Mouse (Mus musculus): ENCODE measurements at regions not wholly inside any gene's neighbourhood (a gene's known extent, or its start where the extent isn't known, plus 50 kb on each side); places are given as distances from the start of the nearest gene placed in this dataset.

GRCm38 (mm10) chr1:120842596-120842995 lies 240.4 kb downstream of the En1 start:
- no peak overlapping the region for H3K4me3 ChIP-seq (ENCODE audit: low read depth, low read length)
- no peaks in the 10 kb centered on the region for H3K4me1 ChIP-seq (ENCODE audit: insufficient read depth)
- no peak overlapping the region for H3K27ac ChIP-seq (ENCODE audit: low read depth)
- ATAC-seq (no peak), DNase-seq (no peak)
- no peaks in the 10 kb centered on the region for H3K9me3 ChIP-seq (ENCODE audit: low read length)
- H3K9ac ChIP-seq (replicated peaks): no peak overlapping the region
- no peaks in the 10 kb centered on the region for H3K27me3 ChIP-seq (ENCODE audit: insufficient read depth, low read length)
- no peak for TF ChIP-seq CTCF (IDR thresholded peaks at IDR 0.05; ENCODE audit: low read depth)
- no peak for TF ChIP-seq EP300 (IDR thresholded peaks at IDR 0.05; ENCODE audit: low read depth)
- 68% methylated on average over 7 of the region's 7 CpGs for WGBS (ENCODE audit: insufficient replicate concordance)
- no peak overlapping the region for H3K4me2 ChIP-seq (ENCODE audit: low read depth, low read length)
- no peaks in the 10 kb centered on the region for H3K36me3 ChIP-seq (replicated peaks; ENCODE audit: insufficient read depth, low read length)

GRCm38 (mm10) chr1:120846146-120846545 lies 243.9 kb downstream of the En1 start:
- no peak overlapping the region for H3K9ac ChIP-seq (replicated peaks)
- H3K4me1 ChIP-seq (ENCODE audit: insufficient read depth): no peaks in the 10 kb centered on the region
- no peak overlapping the region for H3K27ac ChIP-seq (ENCODE audit: low read depth)
- no peaks in the 10 kb centered on the region for H3K9me3 ChIP-seq (ENCODE audit: low read length)
- no peak for DNase-seq
- H3K27me3 ChIP-seq (ENCODE audit: insufficient read depth, low read length): no peaks in the 10 kb centered on the region
- ATAC-seq: no peak
- H3K4me3 ChIP-seq (ENCODE audit: low read depth, low read length): no peak overlapping the region
- H3K36me3 ChIP-seq (replicated peaks; ENCODE audit: insufficient read depth, low read length): no peaks in the 10 kb centered on the region
- 52% methylated on average over 2 of the region's 2 CpGs for WGBS (ENCODE audit: insufficient replicate concordance)
- no peak overlapping the region for H3K4me2 ChIP-seq (ENCODE audit: low read depth, low read length)
- TF ChIP-seq EP300 (IDR thresholded peaks at IDR 0.05; ENCODE audit: low read depth) (no peak), CTCF (IDR thresholded peaks at IDR 0.05; ENCODE audit: low read depth) (no peak)

GRCm38 (mm10) chr1:120851860-120852503 lies 249.8 kb downstream of the En1 start:
- DNase-seq (no peak), ATAC-seq (no peak)
- Histone ChIP-seq H3K9ac (replicated peaks) (no peak overlapping the region), H3K4me1 (ENCODE audit: insufficient read depth) (no peaks in the 10 kb centered on the region), H3K4me3 (ENCODE audit: low read depth, low read length) (no peak overlapping the region), H3K27ac (ENCODE audit: low read depth) (no peak overlapping the region), H3K9me3 (ENCODE audit: low read length) (no peaks in the 10 kb centered on the region), H3K36me3 (replicated peaks; ENCODE audit: insufficient read depth, low read length) (no peaks in the 10 kb centered on the region), H3K4me2 (ENCODE audit: low read depth, low read length) (no peak overlapping the region), H3K27me3 (ENCODE audit: insufficient read depth, low read length) (no peaks in the 10 kb centered on the region)
- WGBS (ENCODE audit: insufficient replicate concordance): 66% methylated on average over 6 of the region's 6 CpGs
- TF ChIP-seq EP300 (IDR thresholded peaks at IDR 0.05; ENCODE audit: low read depth): no peak
- TF ChIP-seq CTCF (IDR thresholded peaks at IDR 0.05; ENCODE audit: low read depth): no peak

GRCm38 (mm10) chr1:120857566-120857965 lies 255.3 kb downstream of the En1 start:
- Histone ChIP-seq H3K4me2 (ENCODE audit: low read depth, low read length) (no peak overlapping the region), H3K27ac (ENCODE audit: low read depth) (no peak overlapping the region), H3K27me3 (ENCODE audit: insufficient read depth, low read length) (no peaks in the 10 kb centered on the region), H3K4me3 (ENCODE audit: low read depth, low read length) (no peak overlapping the region), H3K36me3 (replicated peaks; ENCODE audit: insufficient read depth, low read length) (no peaks in the 10 kb centered on the region), H3K9ac (replicated peaks) (no peak overlapping the region), H3K4me1 (ENCODE audit: insufficient read depth) (no peaks in the 10 kb centered on the region), H3K9me3 (ENCODE audit: low read length) (no peaks in the 10 kb centered on the region)
- TF ChIP-seq CTCF (IDR thresholded peaks at IDR 0.05; ENCODE audit: low read depth): no peak
- no peak for TF ChIP-seq EP300 (IDR thresholded peaks at IDR 0.05; ENCODE audit: low read depth)
- ATAC-seq: no peak
- no peak for DNase-seq
- 46% methylated on average over 5 of the region's 5 CpGs for WGBS (ENCODE audit: insufficient replicate concordance)

GRCm38 (mm10) chr1:120859546-120859945 lies 257.3 kb downstream of the En1 start:
- no peak overlapping the region for H3K4me2 ChIP-seq (ENCODE audit: low read depth, low read length)
- no peaks in the 10 kb centered on the region for H3K36me3 ChIP-seq (replicated peaks; ENCODE audit: insufficient read depth, low read length)
- H3K4me1 ChIP-seq (ENCODE audit: insufficient read depth): no peaks in the 10 kb centered on the region
- DNase-seq: no peak
- H3K27ac ChIP-seq (ENCODE audit: low read depth): no peak overlapping the region
- H3K9me3 ChIP-seq (ENCODE audit: low read length): no peaks in the 10 kb centered on the region
- WGBS (ENCODE audit: insufficient replicate concordance): 63% methylated on average over 5 of the region's 5 CpGs
- H3K27me3 ChIP-seq (ENCODE audit: insufficient read depth, low read length): no peaks in the 10 kb centered on the region
- H3K9ac ChIP-seq (replicated peaks): no peak overlapping the region
- H3K4me3 ChIP-seq (ENCODE audit: low read depth, low read length): no peak overlapping the region
- ATAC-seq: no peak
- no peak for TF ChIP-seq EP300 (IDR thresholded peaks at IDR 0.05; ENCODE audit: low read depth)
- no peak for TF ChIP-seq CTCF (IDR thresholded peaks at IDR 0.05; ENCODE audit: low read depth)

GRCm38 (mm10) chr1:120872554-120872953 lies 270.3 kb downstream of the En1 start:
- Histone ChIP-seq H3K27me3 (ENCODE audit: insufficient read depth, low read length) (no peaks in the 10 kb centered on the region), H3K9me3 (ENCODE audit: low read length) (no peaks in the 10 kb centered on the region), H3K4me2 (ENCODE audit: low read depth, low read length) (no peak overlapping the region), H3K27ac (ENCODE audit: low read depth) (no peak overlapping the region), H3K9ac (replicated peaks) (no peak overlapping the region), H3K4me1 (ENCODE audit: insufficient read depth) (no peaks in the 10 kb centered on the region), H3K4me3 (ENCODE audit: low read depth, low read length) (no peak overlapping the region), H3K36me3 (replicated peaks; ENCODE audit: insufficient read depth, low read length) (no peaks in the 10 kb centered on the region)
- 62% methylated on average over 7 of the region's 7 CpGs for WGBS (ENCODE audit: insufficient replicate concordance)
- ATAC-seq (no peak), DNase-seq (no peak)
- TF ChIP-seq CTCF (IDR thresholded peaks at IDR 0.05; ENCODE audit: low read depth) (no peak), EP300 (IDR thresholded peaks at IDR 0.05; ENCODE audit: low read depth) (no peak)
